Mouse (Mus musculus) limb, embryonic 13.5 days (tissue): ENCODE data around the gene Ets1. TPM values are rescaled to one million over a fixed set of nuclear protein-coding genes. Genes with fewer than 3 reads are reported as not detected.

Source experiments
- ATAC-seq: fragments of 200-750 bp; cut with Nextera tagmentation; 2 replicates; pipeline ENCODE4 v1.8.0; 2017; ENCODE audit warnings: low read depth, moderate number of reproducible peaks, moderate TSS enrichment; ENCODE audit not compliant: low FRiP score
- H3K27ac ChIP-seq: fragments of 300-500 bp; sonication (generic); 2 replicates; pipeline ENCODE4 v1.5.1; 2015; ENCODE audit warnings: inconsistent platforms, mild to moderate bottlenecking, moderate library complexity
- H3K27me3 ChIP-seq: fragments of 300-500 bp; sonication (generic); 2 replicates; pipeline ENCODE4 v1.6.1; 2015; ENCODE audit warnings: mild to moderate bottlenecking, inconsistent platforms
- H3K36me3 ChIP-seq: fragments of 300-500 bp; sonication (generic); 2 replicates; pipeline ENCODE4 v1.6.1; 2015; ENCODE audit warnings: inconsistent platforms, mild to moderate bottlenecking, moderate library complexity
- H3K4me1 ChIP-seq: fragments of 300-500 bp; sonication (generic); 2 replicates; pipeline ENCODE4 v1.6.1; 2015; ENCODE audit warnings: inconsistent platforms
- H3K4me2 ChIP-seq: fragments of 300-500 bp; sonication (generic); replicated peaks from 2 replicates; pipeline ENCODE4 v1.6.1; 2015; ENCODE audit warnings: inconsistent platforms, mild to moderate bottlenecking, moderate library complexity
- H3K4me3 ChIP-seq: fragments of 300-500 bp; sonication (generic); 2 replicates; pipeline ENCODE4 v1.5.1; 2015; ENCODE audit warnings: moderate library complexity, mild to moderate bottlenecking, inconsistent platforms
- H3K9ac ChIP-seq: fragments of 300-500 bp; sonication (generic); 2 replicates; pipeline ENCODE4 v1.6.1; 2015; ENCODE audit warnings: mild to moderate bottlenecking, inconsistent platforms
- H3K9me3 ChIP-seq: fragments of 300-500 bp; sonication (generic); 2 replicates; pipeline ENCODE4 v1.6.1; 2016; ENCODE audit warnings: inconsistent platforms
- WGBS: fragments of 180-500 bp; shearing (Covaris S2); methylation state at CpG from one replicate; pipeline ENCODE4 v1.1.7; 2015; 5-methylcytosine and 5-hydroxymethylcytosine counted together
- polyA plus RNA-seq: library from polyadenylated mRNA; unstranded; fragments of >200 nt; fragmentation: Nextera tagmentation; extraction: Ambion mirVana; gene quantifications from 2 replicates; pipeline ENCODE4 v1.2.1, GENCODE M21; 2015

The Ets1 gene
- polyA plus RNA-seq, 1 experiment from 2014 or later: 41.8 TPM

DNA sequence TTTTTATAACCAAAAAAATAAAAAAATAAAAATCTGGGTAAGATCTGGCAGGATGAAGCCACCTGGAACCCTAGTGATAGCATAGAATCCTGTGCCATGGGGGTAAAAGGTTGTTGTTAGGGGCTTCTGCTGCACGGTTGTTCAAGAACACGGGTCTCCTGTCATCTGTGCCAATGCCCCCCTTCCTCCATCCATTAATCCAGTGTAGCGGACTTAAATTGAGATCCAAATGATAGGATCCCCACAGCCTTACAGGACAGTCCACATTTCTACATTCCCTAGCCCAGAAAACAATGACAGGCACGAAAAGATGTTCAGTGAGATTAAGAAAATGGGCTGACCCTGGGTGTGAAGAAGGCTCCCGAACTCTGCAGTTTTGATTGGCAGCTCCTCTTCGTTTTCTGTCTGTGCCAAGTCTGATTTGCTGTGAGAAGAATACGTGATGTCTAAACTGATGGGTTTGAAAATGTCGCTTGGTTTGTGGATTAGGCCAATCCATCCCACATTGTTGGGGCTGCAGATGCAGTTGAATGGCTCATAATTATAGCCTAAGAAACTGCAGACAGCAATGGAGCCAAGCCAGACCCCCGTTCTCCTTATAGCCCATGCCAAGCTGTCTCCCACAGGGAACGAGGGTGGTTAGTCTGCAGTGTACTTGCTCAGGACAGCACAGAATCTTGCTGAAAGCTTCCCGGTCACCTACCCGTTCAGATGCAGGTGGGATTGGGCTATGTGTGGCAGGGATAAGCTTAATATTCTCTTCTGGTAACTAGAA is 55.3 kb downstream of the Ets1 start:
- WGBS: 82% methylated on average over 12 of the region's 12 CpGs
- no peak overlapping the region for H3K27ac ChIP-seq
- H3K4me2 ChIP-seq: no peak overlapping the region
- no peaks in the 10 kb centered on the region for H3K36me3 ChIP-seq
- H3K27me3 ChIP-seq: 0 out of 2 replicates have a peak, but pooled peaks cover 3% of the 10 kb centered on the region
- H3K4me3 ChIP-seq: no peak overlapping the region
- no peak overlapping the region for H3K9ac ChIP-seq
- no peak for ATAC-seq
- no peaks in the 10 kb centered on the region for H3K9me3 ChIP-seq
- peaks cover 4% of the 10 kb centered on the region; the same call in 1 of the 2 replicates for H3K4me1 ChIP-seq

DNA sequence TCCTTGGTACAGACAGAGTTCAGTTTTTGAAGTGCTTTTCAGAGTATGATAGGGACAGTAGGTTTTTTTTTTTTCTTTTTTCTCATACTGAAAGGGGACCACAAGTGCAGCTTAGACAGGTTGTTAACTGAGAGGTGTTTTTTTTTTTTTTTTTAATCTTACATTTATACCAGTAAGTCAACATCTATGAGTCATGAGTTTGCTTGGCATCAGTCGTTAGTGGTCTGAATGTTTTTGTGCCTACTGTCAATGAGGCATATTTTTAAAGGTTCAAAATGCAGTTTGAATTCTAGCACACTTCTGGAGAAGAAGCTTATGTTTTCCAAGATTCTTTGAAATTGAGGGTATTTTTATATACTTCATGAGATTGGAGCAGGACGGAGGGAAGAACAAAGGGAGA is 56.9 kb downstream of the Ets1 start:
- no peak overlapping the region for H3K9ac ChIP-seq
- H3K9me3 ChIP-seq: no peaks in the 10 kb centered on the region
- no peak overlapping the region for H3K4me2 ChIP-seq
- H3K27ac ChIP-seq: no peak overlapping the region
- no peak overlapping the region for H3K4me3 ChIP-seq
- no peaks in the 10 kb centered on the region for H3K36me3 ChIP-seq
- 78% methylated on average over 2 of the region's 2 CpGs for WGBS
- 0 out of 2 replicates have a peak, but pooled peaks cover 3% of the 10 kb centered on the region for H3K27me3 ChIP-seq
- no peak for ATAC-seq
- H3K4me1 ChIP-seq: peaks cover 9% of the 10 kb centered on the region

DNA sequence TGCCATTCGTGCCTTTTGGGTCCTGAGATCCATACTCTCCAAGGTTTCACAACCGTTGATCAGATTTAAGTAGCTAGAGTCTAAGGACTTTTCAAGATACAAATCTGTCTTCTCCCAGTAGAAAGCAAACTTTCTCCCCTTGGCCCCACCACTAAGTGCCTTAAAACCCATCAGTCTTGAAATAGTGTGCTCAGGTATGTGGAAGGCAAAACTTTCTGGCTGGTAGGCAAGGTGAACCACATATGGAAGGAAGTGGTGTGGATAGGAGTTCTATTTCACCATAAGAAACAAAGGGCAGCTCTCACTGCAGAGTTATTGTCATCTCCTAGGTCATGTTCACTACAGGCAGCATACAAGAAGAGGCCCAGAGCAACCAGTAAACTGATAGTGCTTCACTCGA is 57.4 kb downstream of the Ets1 start:
- H3K9me3 ChIP-seq: no peaks in the 10 kb centered on the region
- no peak overlapping the region for H3K4me2 ChIP-seq
- ATAC-seq: no peak
- 70% methylated on average over 3 of the region's 3 CpGs for WGBS
- H3K4me1 ChIP-seq: peaks cover 11% of the 10 kb centered on the region
- no peak overlapping the region for H3K27ac ChIP-seq
- H3K4me3 ChIP-seq: no peak overlapping the region
- no peak overlapping the region for H3K9ac ChIP-seq
- 0 out of 2 replicates have a peak, but pooled peaks cover 3% of the 10 kb centered on the region for H3K27me3 ChIP-seq
- no peaks in the 10 kb centered on the region for H3K36me3 ChIP-seq

DNA sequence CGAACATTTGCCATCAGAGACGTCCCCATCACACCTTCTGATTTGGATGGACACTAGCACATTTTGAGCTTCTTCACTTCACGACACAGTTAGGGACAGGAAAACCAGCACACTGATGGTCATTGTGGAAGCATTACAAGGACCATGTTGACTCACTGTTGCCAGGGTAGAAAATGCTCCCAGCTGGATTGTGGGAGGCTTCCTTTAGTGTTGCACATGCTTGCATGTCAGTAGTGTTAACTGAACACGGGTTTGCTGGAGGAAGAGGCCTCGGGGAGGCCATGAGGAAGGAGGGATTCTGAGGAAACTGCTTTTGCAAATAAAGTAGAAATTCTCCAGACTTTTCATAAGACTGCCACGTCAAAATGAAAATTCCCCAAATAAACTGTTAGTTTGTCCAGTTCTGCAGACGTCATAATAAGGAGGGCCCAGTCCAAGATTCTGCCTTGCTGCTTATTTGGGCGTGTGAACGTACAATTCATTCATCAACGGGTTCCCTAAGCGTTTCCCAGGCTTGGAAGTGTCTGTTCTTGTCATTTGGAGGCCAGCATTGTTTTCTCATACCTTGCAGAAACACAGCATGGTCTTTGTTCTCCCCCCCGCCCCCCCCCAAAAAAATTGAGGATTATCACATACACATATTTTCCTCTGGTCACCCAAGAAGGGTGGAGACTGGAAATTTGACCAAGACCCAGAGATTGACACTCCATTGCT is 58.2 kb downstream of the Ets1 start:
- no peak for ATAC-seq
- Histone ChIP-seq H3K4me1 (peaks cover 19% of the 10 kb centered on the region), H3K9me3 (no peaks in the 10 kb centered on the region), H3K4me3 (no peak overlapping the region), H3K27me3 (0 out of 2 replicates have a peak, but pooled peaks cover 3% of the 10 kb centered on the region), H3K9ac (no peak overlapping the region), H3K36me3 (no peaks in the 10 kb centered on the region), H3K27ac (no peak overlapping the region), H3K4me2 (no peak overlapping the region)
- WGBS: 74% methylated on average over 12 of the region's 12 CpGs

DNA sequence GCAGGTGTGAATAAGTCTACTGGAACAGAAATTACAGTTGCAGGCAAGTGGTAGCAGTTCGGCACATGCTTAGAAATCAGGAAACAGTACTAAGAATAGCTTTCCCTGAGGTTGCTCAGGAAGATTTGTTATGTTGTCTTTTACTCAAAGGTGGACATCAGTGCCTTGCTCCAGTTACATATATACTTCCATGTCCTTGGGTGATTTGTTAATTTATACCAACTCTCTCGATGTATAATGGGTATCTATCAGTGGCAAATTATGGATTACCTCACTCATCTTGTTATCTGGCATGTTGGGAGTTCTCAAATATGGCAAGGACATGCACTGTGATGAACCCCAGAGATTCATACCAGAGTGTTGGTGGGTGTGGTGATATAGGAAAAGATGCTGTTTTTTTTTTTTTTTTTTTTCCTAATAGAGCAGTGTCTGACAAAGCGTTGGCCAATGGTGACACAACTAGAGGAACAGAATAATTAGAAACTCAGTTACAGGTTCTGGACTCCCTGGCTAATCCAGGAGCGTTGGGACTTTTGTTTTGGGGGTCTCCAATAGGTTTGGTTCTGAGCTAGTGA is 59.0 kb downstream of the Ets1 start:
- H3K36me3 ChIP-seq: no peaks in the 10 kb centered on the region
- H3K4me1 ChIP-seq: peaks cover 26% of the 10 kb centered on the region
- peak overlapping the region; percentile 68 for H3K4me3 ChIP-seq
- peak overlapping the region; percentile 73 for H3K4me2 ChIP-seq
- no peak for ATAC-seq
- H3K9me3 ChIP-seq: no peaks in the 10 kb centered on the region
- 0 out of 2 replicates have a peak, but pooled peaks cover 3% of the 10 kb centered on the region for H3K27me3 ChIP-seq
- 0 out of 2 replicates have a peak overlapping the region, but pooled peaks have one; percentile 90 for H3K27ac ChIP-seq
- peak overlapping the region; percentile 65 for H3K9ac ChIP-seq
- 57% methylated on average over 4 of the region's 4 CpGs for WGBS

DNA sequence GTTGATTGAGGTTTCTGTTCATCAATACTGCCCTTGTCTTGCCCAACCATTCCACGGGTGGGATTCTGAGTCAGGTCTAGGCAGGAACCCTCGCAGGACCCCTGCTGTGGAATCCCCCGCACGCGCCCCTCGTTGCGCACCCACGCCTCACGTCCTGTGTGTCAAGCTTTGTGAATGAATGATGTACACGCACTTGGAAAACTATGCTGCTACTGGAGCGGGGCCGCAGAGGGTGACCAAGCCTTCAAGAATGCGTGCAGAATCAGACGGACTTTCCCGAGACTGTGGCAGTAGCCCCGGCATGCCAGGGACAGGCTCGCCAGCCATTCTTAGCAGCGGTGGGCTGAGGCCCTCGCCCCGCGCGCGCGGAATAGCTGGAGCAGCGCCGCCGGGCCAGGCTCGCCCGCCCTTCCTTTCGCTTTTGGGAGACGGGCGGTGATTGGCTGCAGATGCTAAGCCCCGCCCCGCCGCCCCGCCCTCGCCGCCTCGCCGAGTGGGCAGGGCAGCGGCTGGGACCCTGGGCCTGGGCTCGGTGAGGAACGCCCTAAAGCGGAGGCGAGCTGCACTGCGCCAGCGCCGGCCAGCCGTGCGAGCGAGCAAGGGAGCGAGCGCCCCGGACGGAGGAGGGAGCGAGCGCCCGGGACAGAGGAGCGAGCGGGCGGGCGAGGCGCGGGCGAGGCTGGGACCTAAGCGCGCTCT is 59.6 kb downstream of the Ets1 start:
- peak; percentile 95 for ATAC-seq
- no peaks in the 10 kb centered on the region for H3K9me3 ChIP-seq
- peak overlapping the region; percentile 85 for H3K9ac ChIP-seq
- under 1% methylated on average over 63 of the region's 67 CpGs for WGBS
- H3K36me3 ChIP-seq: no peaks in the 10 kb centered on the region
- H3K27ac ChIP-seq: peak overlapping the region; percentile 90
- H3K4me1 ChIP-seq: peaks cover 33% of the 10 kb centered on the region
- H3K4me3 ChIP-seq: peak overlapping the region; percentile 68
- H3K4me2 ChIP-seq: peak overlapping the region; percentile 73
- H3K27me3 ChIP-seq: 0 out of 2 replicates have a peak, but pooled peaks cover 3% of the 10 kb centered on the region

DNA sequence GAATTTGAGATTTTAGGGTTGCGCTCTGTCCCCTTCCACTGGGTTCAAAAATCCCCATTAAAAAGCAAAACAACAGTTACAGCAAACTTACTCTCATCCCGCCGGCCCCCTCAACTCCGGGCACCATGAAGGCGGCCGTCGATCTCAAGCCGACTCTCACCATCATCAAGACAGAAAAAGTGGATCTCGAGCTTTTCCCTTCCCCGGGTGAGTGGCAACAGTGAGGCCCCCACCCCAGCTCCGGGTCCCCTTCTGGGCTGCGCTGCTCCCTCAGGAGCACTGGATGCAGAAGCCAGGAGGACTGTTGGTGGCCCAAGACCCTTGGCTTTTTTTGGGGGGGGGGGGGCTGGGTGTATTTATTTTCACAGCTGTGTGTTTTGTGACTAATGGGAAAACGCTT is 60.2 kb downstream of the Ets1 start:
- Histone ChIP-seq H3K27ac (peak overlapping the region; percentile 90), H3K4me3 (peak overlapping the region; percentile 68), H3K4me2 (peak overlapping the region; percentile 73), H3K36me3 (no peaks in the 10 kb centered on the region), H3K9me3 (no peaks in the 10 kb centered on the region), H3K9ac (peak overlapping the region; percentile 85), H3K27me3 (0 out of 2 replicates have a peak, but pooled peaks cover 3% of the 10 kb centered on the region), H3K4me1 (peaks cover 39% of the 10 kb centered on the region)
- WGBS: 1% methylated on average over 13 of the region's 13 CpGs
- ATAC-seq: peak; percentile 37; the same call in 1 of the 2 replicates

DNA sequence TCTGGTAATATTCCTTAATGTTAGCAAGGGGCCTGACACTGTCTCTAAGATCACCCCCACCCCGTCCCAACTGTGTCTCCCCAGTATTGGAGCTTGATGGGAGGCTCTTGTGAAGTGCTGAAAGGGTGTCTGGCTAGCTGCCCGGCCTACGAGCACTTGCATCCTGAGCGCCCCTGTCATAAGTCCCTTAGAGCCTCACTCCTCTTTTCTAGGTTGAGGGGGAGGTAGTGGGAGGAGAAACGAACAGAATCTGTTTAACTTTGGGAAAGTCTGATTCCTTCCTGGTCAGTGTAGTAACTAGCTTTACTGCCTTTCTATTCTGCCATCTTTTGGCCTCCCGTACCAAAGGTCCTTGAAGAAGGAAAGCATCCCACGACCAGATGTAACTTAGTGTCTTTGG is 60.7 kb downstream of the Ets1 start:
- Histone ChIP-seq H3K4me3 (peak overlapping the region; percentile 68), H3K9me3 (no peaks in the 10 kb centered on the region), H3K27ac (peak overlapping the region; percentile 90; the same call in 1 of the 2 replicates), H3K36me3 (no peaks in the 10 kb centered on the region), H3K4me2 (peak overlapping the region; percentile 73), H3K27me3 (0 out of 2 replicates have a peak, but pooled peaks cover 3% of the 10 kb centered on the region), H3K4me1 (peaks cover 43% of the 10 kb centered on the region), H3K9ac (peak overlapping the region; percentile 85)
- WGBS: 4% methylated on average over 7 of the region's 7 CpGs
- 0 out of 2 replicates have a peak, but pooled peaks have one; percentile 12 for ATAC-seq

DNA sequence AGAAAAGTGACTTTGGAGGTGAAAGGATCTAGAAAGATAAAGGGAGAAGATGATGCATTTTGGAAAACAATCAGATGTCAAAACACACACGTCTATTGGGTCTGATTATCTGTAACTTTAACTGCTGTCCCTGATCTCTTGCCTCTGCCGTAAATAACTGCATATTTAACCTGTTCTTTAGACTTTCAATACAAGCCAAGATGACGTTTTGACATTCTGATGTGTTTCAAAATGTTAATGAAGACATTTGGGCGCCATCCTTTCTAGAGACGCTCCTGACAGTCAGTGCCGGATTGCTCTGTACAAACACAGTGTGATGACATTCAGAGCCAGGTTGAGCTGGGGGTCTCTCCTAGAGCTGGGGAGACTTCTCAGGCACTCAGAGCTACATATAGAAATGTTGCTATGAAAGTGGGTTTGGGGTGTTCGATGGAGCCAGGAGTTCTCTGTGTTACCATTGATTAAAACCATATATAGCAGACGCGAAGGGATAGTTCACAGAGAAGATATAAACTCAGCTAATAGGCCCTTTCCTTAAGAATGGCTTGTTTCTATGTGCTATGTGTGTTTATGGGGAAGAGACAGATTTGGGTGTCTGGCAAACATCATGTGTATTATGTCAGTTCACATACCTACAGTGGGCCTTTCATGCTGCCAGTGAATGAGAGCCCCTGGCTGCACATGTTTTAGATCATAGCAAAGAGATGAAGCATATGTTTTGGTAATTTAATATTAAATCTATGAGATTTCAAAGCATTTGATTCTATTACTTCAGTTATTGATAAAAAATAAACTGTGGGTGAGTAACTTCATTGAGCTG is 61.5 kb downstream of the Ets1 start:
- 0 out of 2 replicates have a peak, but pooled peaks cover 3% of the 10 kb centered on the region for H3K27me3 ChIP-seq
- peak overlapping the region; percentile 85 for H3K9ac ChIP-seq
- H3K4me1 ChIP-seq: peaks cover 51% of the 10 kb centered on the region
- H3K4me2 ChIP-seq: peak overlapping the region; percentile 73
- H3K36me3 ChIP-seq: no peaks in the 10 kb centered on the region
- no peaks in the 10 kb centered on the region for H3K9me3 ChIP-seq
- no peak for ATAC-seq
- H3K4me3 ChIP-seq: peak overlapping the region; percentile 68
- 40% methylated on average over 9 of the region's 9 CpGs for WGBS
- H3K27ac ChIP-seq: peak overlapping the region; percentile 90; the same call in 1 of the 2 replicates

DNA sequence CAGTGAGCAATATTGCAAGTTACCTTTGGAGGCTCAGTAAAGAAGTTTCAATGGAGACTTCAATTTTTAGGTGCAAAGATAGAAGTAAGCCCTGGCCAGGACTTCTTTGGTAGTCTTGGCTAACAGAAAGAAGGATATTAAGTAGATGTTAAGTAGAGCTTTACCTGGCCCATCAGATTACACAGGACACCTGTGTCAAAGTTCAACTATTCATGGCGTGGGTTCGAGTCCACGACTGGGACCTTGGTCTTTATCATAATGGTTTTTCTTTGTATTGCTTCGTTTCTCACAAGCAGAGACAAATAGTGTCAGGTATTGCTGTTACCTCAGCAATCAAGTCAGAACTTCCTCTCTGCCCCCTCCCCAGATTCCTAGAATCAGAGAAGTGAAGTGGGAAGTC is 62.7 kb downstream of the Ets1 start:
- ATAC-seq: no peak
- 82% methylated on average over 4 of the region's 4 CpGs for WGBS

DNA sequence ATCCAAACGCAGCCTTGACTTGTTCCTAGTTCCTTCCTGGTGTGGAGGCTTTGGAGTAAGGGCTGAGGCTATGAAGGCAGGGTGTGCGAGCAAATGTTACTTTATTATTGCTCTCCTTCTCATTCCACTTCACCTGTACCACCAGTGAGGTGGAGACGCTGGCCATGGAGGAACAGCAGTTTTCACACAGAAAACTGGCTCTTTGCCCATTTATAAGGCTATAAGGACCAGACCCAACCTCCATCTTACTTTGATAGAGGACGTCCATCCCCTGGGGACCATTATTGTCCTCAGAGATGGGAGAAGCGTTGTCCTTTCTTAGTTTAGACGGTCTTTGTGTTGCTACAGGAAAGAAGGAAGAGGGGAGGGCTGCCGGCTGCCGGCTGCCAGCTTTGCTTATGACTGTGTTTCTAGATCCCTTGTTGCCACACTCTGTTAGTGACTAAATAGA is 63.4 kb downstream of the Ets1 start:
- Histone ChIP-seq H3K27ac (no peak overlapping the region), H3K36me3 (no peaks in the 10 kb centered on the region), H3K9me3 (no peaks in the 10 kb centered on the region), H3K4me3 (no peak overlapping the region), H3K27me3 (no peaks in the 10 kb centered on the region), H3K9ac (no peak overlapping the region), H3K4me1 (peaks cover 62% of the 10 kb centered on the region), H3K4me2 (peak overlapping the region; percentile 30)
- ATAC-seq: no peak
- 77% methylated on average over 8 of the region's 8 CpGs for WGBS

More for the DNA sequence above, 62.7 kb downstream of the Ets1 start:
- H3K9me3 ChIP-seq: no peaks in the 10 kb centered on the region
- H3K36me3 ChIP-seq: no peaks in the 10 kb centered on the region
- H3K27me3 ChIP-seq: 0 out of 2 replicates have a peak, but pooled peaks cover 3% of the 10 kb centered on the region
- H3K4me3 ChIP-seq: no peak overlapping the region
- no peak overlapping the region for H3K9ac ChIP-seq
- peaks cover 62% of the 10 kb centered on the region for H3K4me1 ChIP-seq
- H3K4me2 ChIP-seq: peak overlapping the region; percentile 30
- H3K27ac ChIP-seq: no peak overlapping the region
